Mouse (Mus musculus) midbrain, embryonic 10.5 days (tissue): ENCODE data around the gene Mecom. TPM values are rescaled to one million over a fixed set of nuclear protein-coding genes. Genes with fewer than 3 reads are reported as not detected.

ENCODE experiments used
- DNase-seq: peaks from one replicate; pipeline ENCODE4 v3.0.0-alpha.2; 2017; ENCODE audit warnings: low spot score
- H3K27ac ChIP-seq: fragments of 300-500 bp; sonication (generic); replicated peaks from 2 replicates; pipeline ENCODE4 v1.5.1; 2016; ENCODE audit warnings: mild to moderate bottlenecking
- H3K27me3 ChIP-seq: fragments of 300-500 bp; sonication (generic); 2 replicates; pipeline ENCODE4 v1.6.1; 2016; ENCODE audit warnings: low read depth, mild to moderate bottlenecking; ENCODE audit not compliant: poor library complexity, severe bottlenecking
- H3K36me3 ChIP-seq: fragments of 300-500 bp; sonication (generic); 2 replicates; pipeline ENCODE4 v1.6.1; 2016; ENCODE audit warnings: mild to moderate bottlenecking, moderate library complexity
- H3K4me1 ChIP-seq: fragments of 300-500 bp; sonication (generic); 2 replicates; pipeline ENCODE4 v1.6.1; 2016
- H3K4me3 ChIP-seq: fragments of 300-500 bp; sonication (generic); 2 replicates; pipeline ENCODE4 v1.5.1; 2016; ENCODE audit warnings: mild to moderate bottlenecking, moderate library complexity
- H3K9me3 ChIP-seq: fragments of 300-500 bp; sonication (generic); replicated peaks from 2 replicates; pipeline ENCODE4 v1.6.1; 2016; ENCODE audit warnings: mild to moderate bottlenecking
- WGBS: fragments of 180-500 bp; shearing (Covaris S2); methylation state at CpG from one replicate; pipeline ENCODE4 v1.1.7; 2016; 5-methylcytosine and 5-hydroxymethylcytosine counted together
- polyA plus RNA-seq: library from polyadenylated mRNA; unstranded; fragments of >200 nt; fragmentation: Nextera tagmentation; extraction: Ambion mirVana; gene quantifications from 2 replicates; pipeline ENCODE4 v1.2.1, GENCODE M21; 2016

Gene Mecom
- polyA plus RNA-seq, 1 experiment from 2014 or later, result 22.6 TPM

DNA sequence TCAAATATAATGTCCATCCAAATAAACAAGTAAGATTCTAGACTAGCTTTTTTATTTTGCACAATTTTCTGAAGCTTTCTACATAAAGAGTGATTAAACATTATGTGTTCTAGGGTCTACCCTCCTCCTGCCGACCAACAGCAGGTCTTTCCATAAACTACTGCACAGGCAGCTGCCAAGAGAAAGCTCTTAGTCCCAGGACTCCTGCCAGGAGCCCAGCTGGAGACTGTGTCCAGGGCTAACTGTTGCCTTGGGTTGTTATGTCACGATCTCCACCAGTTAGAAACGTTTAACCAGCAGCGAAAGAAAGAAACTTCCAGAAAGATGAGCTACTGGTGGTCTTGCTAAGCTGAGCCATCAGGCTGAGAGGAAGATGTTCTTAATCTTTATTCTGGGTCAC lies 417.3 kb downstream of the Mecom start:
- Histone ChIP-seq H3K9me3 (no peaks in the 10 kb centered on the region), H3K36me3 (no peaks in the 10 kb centered on the region), H3K27ac (no peak overlapping the region), H3K4me1 (no peaks in the 10 kb centered on the region), H3K27me3 (peaks cover 3% of the 10 kb centered on the region; the same call in 1 of the 2 replicates), H3K4me3 (no peak overlapping the region)
- no peak for DNase-seq
- WGBS, result 57% methylated on average over 4 of the region's 4 CpGs

- Histone ChIP-seq H3K9me3 (no peaks in the 10 kb centered on the region), H3K27ac (no peak overlapping the region), H3K36me3 (no peaks in the 10 kb centered on the region), H3K27me3 (no peaks in the 10 kb centered on the region), H3K4me1 (no peaks in the 10 kb centered on the region), H3K4me3 (no peak overlapping the region)
- no peak for DNase-seq
- 90% methylated on average over 3 of the region's 3 CpGs for WGBS
Observed at GRCm38 (mm10) chr3:30122618-30123017, 425.2 kb downstream of the Mecom start.

DNA sequence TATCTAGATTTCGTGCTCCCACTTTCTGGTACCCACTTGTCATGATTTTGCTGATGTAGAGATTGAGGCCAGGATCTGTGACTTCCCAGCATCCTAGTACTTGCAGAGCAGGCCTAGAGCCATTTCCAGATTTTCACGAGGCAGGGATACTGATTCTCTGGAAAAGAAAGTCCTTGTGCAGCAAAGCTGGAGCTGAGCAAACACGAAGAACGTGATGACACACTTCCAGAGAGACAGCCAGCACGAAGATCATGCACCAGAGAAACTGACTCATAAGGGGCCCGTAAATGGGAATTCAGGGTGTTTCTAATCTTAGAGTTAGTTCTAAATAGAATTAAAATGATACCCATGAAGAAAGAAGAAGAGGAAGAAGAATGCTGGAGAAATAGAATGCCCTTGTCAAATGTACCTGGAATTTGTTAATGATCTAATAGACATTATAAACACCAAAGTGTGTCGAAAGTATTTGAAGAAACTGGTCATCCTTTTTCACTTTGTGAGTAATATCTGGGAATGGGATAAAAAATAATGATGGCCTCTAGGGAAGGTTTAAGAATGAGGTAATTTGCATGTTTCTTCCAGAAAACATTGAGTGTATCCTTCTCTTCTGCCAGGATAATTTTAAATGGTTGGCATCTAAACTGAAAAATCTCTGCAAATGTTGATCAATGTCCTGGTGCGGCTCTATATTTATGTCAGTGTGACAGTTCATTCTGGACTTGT lies 426.9 kb downstream of the Mecom start:
- H3K9me3 ChIP-seq, result no peaks in the 10 kb centered on the region
- no peak overlapping the region for H3K4me3 ChIP-seq
- no peaks in the 10 kb centered on the region for H3K4me1 ChIP-seq
- no peaks in the 10 kb centered on the region for H3K27me3 ChIP-seq
- WGBS, result 86% methylated on average over 8 of the region's 8 CpGs
- no peaks in the 10 kb centered on the region for H3K36me3 ChIP-seq
- H3K27ac ChIP-seq, result no peak overlapping the region
- DNase-seq, result no peak

- Histone ChIP-seq H3K36me3 (no peaks in the 10 kb centered on the region), H3K4me3 (no peak overlapping the region), H3K9me3 (no peaks in the 10 kb centered on the region), H3K4me1 (no peaks in the 10 kb centered on the region), H3K27ac (no peak overlapping the region), H3K27me3 (no peaks in the 10 kb centered on the region)
- DNase-seq, result no peak
- 88% methylated on average over 7 of the region's 7 CpGs for WGBS
Observed at GRCm38 (mm10) chr3:30118594-30119297, 429.1 kb downstream of the Mecom start.

DNA sequence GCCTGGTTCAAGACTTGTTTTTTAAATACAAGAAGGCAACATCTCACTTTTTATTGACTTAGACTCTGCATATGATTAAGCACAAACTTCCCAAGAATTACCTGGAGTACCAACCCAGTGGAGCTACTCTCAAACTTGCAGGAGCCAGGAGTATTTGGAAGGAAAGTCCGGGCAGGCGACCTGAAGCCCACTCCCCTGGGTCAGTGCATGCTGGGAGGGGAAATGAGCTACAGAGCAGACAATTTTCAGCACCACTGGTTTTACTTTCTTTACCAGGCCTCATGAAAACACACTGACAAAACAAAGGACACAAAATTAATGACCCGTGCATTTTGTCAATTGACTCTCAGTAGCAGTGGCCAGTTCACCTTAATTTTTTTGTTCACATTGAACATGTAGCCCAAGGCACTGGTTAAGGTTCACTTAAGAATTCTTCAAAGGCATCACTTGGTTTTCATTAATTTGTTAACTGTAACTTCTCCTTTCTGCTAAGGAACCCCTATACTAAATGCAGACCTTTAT lies 434.5 kb downstream of the Mecom start:
- H3K9me3 ChIP-seq, result no peaks in the 10 kb centered on the region
- no peaks in the 10 kb centered on the region for H3K36me3 ChIP-seq
- H3K27ac ChIP-seq, result no peak overlapping the region
- peaks cover 3% of the 10 kb centered on the region; the same call in 1 of the 2 replicates for H3K4me1 ChIP-seq
- 26% methylated on average over 3 of the region's 3 CpGs for WGBS
- no peaks in the 10 kb centered on the region for H3K27me3 ChIP-seq
- no peak for DNase-seq
- no peak overlapping the region for H3K4me3 ChIP-seq

- H3K4me1 ChIP-seq, result peaks cover under 1% of the 10 kb centered on the region; the same call in 1 of the 2 replicates
- H3K27ac ChIP-seq, result no peak overlapping the region
- H3K36me3 ChIP-seq, result no peaks in the 10 kb centered on the region
- DNase-seq, result no peak
- H3K27me3 ChIP-seq, result no peaks in the 10 kb centered on the region
- H3K4me3 ChIP-seq, result no peak overlapping the region
- 67% methylated on average over 9 of the region's 9 CpGs for WGBS
- H3K9me3 ChIP-seq, result no peaks in the 10 kb centered on the region
Observed at GRCm38 (mm10) chr3:30107945-30108670, 439.7 kb downstream of the Mecom start.

DNA sequence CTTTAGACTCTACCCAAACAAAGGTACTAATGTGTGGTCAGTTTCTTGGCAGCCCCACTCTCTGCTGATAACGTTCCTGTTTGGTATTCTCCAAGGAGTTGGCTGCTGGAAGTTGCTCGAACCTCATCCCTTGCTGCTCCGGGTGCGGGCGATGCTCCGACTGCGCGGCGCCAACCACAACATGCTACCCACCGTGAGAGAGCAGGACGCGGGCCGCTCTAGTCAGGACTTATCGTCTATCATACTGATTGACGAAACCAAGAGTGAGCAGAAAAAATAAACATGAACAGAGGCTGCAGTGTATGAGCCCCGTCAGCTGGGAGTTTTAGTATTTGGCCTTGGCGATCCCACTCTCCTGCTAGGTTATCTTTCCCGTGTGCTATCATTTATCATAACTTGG lies 441.3 kb downstream of the Mecom start:
- Histone ChIP-seq H3K4me3 (no peak overlapping the region), H3K36me3 (no peaks in the 10 kb centered on the region), H3K4me1 (no peaks in the 10 kb centered on the region), H3K9me3 (no peaks in the 10 kb centered on the region), H3K27ac (no peak overlapping the region), H3K27me3 (no peaks in the 10 kb centered on the region)
- peak; percentile 19 for DNase-seq
- 75% methylated on average over 18 of the region's 18 CpGs for WGBS

GRCm38 (mm10) chr3:30105859-30106258 lies 441.9 kb downstream of the Mecom start:
- Histone ChIP-seq H3K4me3 (no peak overlapping the region), H3K4me1 (no peaks in the 10 kb centered on the region), H3K27me3 (no peaks in the 10 kb centered on the region), H3K27ac (no peak overlapping the region), H3K36me3 (no peaks in the 10 kb centered on the region), H3K9me3 (no peaks in the 10 kb centered on the region)
- 49% methylated on average over 1 of the region's 1 CpGs for WGBS
- DNase-seq, result no peak

DNA sequence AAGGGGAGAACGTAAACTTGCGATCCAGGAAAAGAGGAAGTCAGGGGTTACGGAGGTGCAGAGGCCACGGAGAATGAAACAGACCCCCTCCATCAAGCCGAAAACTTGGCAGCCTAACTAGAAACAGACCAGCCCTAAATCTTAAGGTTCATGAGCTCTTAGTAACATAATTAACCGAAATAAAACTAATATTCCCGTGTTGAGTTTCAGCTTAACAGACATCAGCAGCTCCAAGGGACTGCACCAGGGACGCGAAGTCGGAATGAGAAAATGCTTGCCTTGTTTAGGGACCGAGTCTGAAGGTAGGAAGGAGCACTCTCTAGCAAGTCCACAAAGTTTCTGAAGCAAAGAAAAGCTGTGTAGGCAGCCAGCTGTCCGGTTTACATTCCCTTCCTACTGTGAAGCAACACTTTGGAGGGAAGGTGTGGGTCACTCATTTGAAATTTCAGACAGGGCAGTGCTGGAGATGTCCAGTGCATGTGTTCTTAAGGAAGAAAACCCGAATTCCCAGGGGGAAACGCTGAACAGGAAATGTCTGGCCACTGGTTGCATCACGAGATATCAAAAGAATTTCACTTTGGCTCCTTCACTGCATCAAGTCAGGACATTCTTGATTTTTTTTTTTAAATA lies 442.5 kb downstream of the Mecom start:
- Histone ChIP-seq H3K27ac (no peak overlapping the region; the same call in 1 of the 2 replicates), H3K4me1 (no peaks in the 10 kb centered on the region), H3K9me3 (no peaks in the 10 kb centered on the region), H3K36me3 (no peaks in the 10 kb centered on the region), H3K4me3 (no peak overlapping the region), H3K27me3 (no peaks in the 10 kb centered on the region)
- WGBS, result 56% methylated on average over 15 of the region's 15 CpGs
- peak; percentile 20 for DNase-seq

DNA sequence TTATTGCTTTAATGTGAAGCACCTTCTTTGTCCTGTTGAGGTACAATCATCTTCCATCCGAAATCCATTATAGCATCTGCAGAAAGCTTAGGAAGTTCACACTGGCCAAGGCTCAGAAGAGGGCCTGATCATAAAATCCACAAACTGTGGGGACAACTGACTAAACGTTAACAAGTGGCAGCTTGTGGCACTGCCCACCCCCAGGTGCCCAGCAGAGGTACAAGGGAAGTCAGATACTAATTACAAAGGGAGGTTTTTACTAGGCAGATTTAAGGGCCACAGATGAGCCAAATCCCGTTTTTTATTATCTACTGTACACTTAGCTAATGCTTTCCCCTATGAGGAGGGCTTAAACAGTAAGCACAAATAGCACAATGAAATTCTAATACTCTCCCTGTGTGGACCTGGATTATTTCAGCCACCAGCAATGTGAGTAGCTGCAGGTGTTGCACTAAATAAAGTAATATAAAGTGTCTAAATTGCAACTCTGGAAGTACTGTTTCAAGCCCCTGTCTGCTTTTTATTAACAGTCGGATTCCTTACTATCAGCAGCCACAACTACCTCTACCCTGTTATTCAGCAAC lies 443.2 kb downstream of the Mecom start:
- 63% methylated on average over 4 of the region's 4 CpGs for WGBS
- H3K27ac ChIP-seq, result no peak overlapping the region
- no peaks in the 10 kb centered on the region for H3K27me3 ChIP-seq
- H3K4me3 ChIP-seq, result no peak overlapping the region
- DNase-seq, result no peak
- no peaks in the 10 kb centered on the region for H3K36me3 ChIP-seq
- no peaks in the 10 kb centered on the region for H3K9me3 ChIP-seq
- no peaks in the 10 kb centered on the region for H3K4me1 ChIP-seq

DNA sequence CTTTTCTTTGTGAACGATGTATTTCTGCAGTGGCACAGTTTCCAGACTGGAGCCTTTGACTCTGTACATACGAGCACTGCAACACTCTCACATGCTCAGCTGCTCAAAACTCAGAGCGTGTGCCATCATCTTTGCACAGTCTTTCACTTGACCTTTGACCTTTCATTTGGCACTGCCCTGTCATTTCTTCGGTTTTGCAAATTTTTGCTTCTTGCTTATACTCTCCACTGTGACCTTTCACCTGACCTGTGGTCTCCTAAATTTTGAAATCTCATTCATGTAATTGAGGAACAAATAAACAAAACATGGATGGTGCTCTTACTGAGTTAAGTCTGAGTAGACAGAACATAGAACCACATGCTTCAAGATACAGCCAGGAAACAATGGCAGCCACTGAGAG lies 446.7 kb downstream of the Mecom start:
- Histone ChIP-seq H3K9me3 (no peaks in the 10 kb centered on the region), H3K36me3 (no peaks in the 10 kb centered on the region), H3K4me3 (no peak overlapping the region), H3K27me3 (no peaks in the 10 kb centered on the region), H3K4me1 (no peaks in the 10 kb centered on the region), H3K27ac (no peak overlapping the region)
- DNase-seq, result no peak
- 77% methylated on average over 4 of the region's 4 CpGs for WGBS

DNA sequence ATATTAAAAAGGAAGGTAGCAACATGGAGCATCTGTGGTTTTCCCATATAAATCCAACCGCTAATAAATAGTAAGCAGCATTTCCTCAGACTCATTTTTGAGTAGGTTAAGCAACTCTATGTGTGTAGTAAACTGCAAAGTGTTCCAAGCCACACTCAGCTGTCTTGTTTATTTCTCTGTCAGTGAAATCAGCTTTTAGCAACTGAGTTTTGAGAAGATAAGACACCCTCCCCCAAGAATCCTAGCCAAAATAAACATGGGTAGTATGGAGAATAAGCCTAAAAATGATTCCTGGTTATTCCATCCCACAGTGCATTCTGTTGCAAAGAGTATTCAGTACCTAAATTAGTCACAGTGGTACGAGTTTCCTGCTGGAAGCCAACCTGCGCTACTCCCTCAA lies 450.1 kb downstream of the Mecom start:
- Histone ChIP-seq H3K4me3 (no peak overlapping the region), H3K36me3 (no peaks in the 10 kb centered on the region), H3K27ac (no peak overlapping the region), H3K27me3 (no peaks in the 10 kb centered on the region), H3K4me1 (no peaks in the 10 kb centered on the region), H3K9me3 (no peaks in the 10 kb centered on the region)
- 94% methylated on average over 3 of the region's 3 CpGs for WGBS
- DNase-seq, result no peak
